Mouse (Mus musculus): ENCODE measurements around the gene Dnajb12.

Gene Dnajb12

GRCm38 (mm10) chr10:59920810-59921681, 41.7 kb downstream of the Dnajb12 start:
- peaks cover 17% of the 10 kb centered on the region for H3K27me3 ChIP-seq (ENCODE audit: insufficient read depth, low read length)
- H3K36me3 ChIP-seq (ENCODE audit: insufficient read depth, low read length) = no peaks in the 10 kb centered on the region
- no peak for TF ChIP-seq POU5F1 (IDR thresholded peaks at IDR 0.05; ENCODE audit: borderline replicate concordance, low read length)
- TF ChIP-seq NANOG (IDR thresholded peaks at IDR 0.05; ENCODE audit: borderline replicate concordance, low read length) = no peak
- TF ChIP-seq CTCF (conservative IDR thresholded peaks at IDR 0.05; ENCODE audit: low read length) = no peak
- peak overlapping the region; percentile 67 for H3K4me3 ChIP-seq (replicated peaks; ENCODE audit: low read length)
- no peaks in the 10 kb centered on the region for H3K9me3 ChIP-seq (ENCODE audit: low read length)
- H3K4me1 ChIP-seq (replicated peaks; ENCODE audit: low read depth, low read length) = peaks cover 89% of the 10 kb centered on the region

GRCm38 (mm10) chr10:59923493-59923892, 44.1 kb downstream of the Dnajb12 start:
- H3K4me3 ChIP-seq (replicated peaks; ENCODE audit: low read length) = no peak overlapping the region
- no peak for TF ChIP-seq NANOG (IDR thresholded peaks at IDR 0.05; ENCODE audit: borderline replicate concordance, low read length)
- no peak for TF ChIP-seq POU5F1 (IDR thresholded peaks at IDR 0.05; ENCODE audit: borderline replicate concordance, low read length)
- no peak for TF ChIP-seq CTCF (conservative IDR thresholded peaks at IDR 0.05; ENCODE audit: low read length)
- H3K9me3 ChIP-seq (ENCODE audit: low read length) = no peaks in the 10 kb centered on the region
- H3K36me3 ChIP-seq (ENCODE audit: insufficient read depth, low read length) = no peaks in the 10 kb centered on the region
- H3K4me1 ChIP-seq (replicated peaks; ENCODE audit: low read depth, low read length) = peaks cover 80% of the 10 kb centered on the region
- H3K27me3 ChIP-seq (ENCODE audit: insufficient read depth, low read length) = peaks cover 17% of the 10 kb centered on the region

- no peak for TF ChIP-seq POU5F1 (IDR thresholded peaks at IDR 0.05; ENCODE audit: borderline replicate concordance, low read length)
- TF ChIP-seq NANOG (IDR thresholded peaks at IDR 0.05; ENCODE audit: borderline replicate concordance, low read length) = no peak
- TF ChIP-seq CTCF (conservative IDR thresholded peaks at IDR 0.05; ENCODE audit: low read length) = no peak
- no peak overlapping the region for H3K4me3 ChIP-seq (replicated peaks; ENCODE audit: low read length)
- peaks cover 74% of the 10 kb centered on the region for H3K4me1 ChIP-seq (replicated peaks; ENCODE audit: low read depth, low read length)
Observed at GRCm38 (mm10) chr10:59924305-59924704, 44.9 kb downstream of the Dnajb12 start.

GRCm38 (mm10) chr10:59929205-59929604, 49.8 kb downstream of the Dnajb12 start:
- TF ChIP-seq NANOG (IDR thresholded peaks at IDR 0.05; ENCODE audit: borderline replicate concordance, low read length) (no peak), POU5F1 (IDR thresholded peaks at IDR 0.05; ENCODE audit: borderline replicate concordance, low read length) (no peak), CTCF (conservative IDR thresholded peaks at IDR 0.05; ENCODE audit: low read length) (no peak)
- no peaks in the 10 kb centered on the region for H3K36me3 ChIP-seq (ENCODE audit: insufficient read depth, low read length)
- H3K9me3 ChIP-seq (ENCODE audit: low read length) = no peaks in the 10 kb centered on the region
- no peak overlapping the region for H3K4me3 ChIP-seq (replicated peaks; ENCODE audit: low read length)
- H3K27me3 ChIP-seq (ENCODE audit: insufficient read depth, low read length) = peaks cover 6% of the 10 kb centered on the region; the same call in 1 of the 2 replicates
- H3K4me1 ChIP-seq (replicated peaks; ENCODE audit: low read depth, low read length) = peaks cover 52% of the 10 kb centered on the region

More at GRCm38 (mm10) chr10:59924305-59924704, 44.9 kb downstream of the Dnajb12 start:
- Histone ChIP-seq H3K9me3 (ENCODE audit: low read length) (no peaks in the 10 kb centered on the region), H3K27me3 (ENCODE audit: insufficient read depth, low read length) (peaks cover 17% of the 10 kb centered on the region), H3K36me3 (ENCODE audit: insufficient read depth, low read length) (no peaks in the 10 kb centered on the region)

- H3K27me3 ChIP-seq (ENCODE audit: insufficient read depth, low read length) = peaks cover 6% of the 10 kb centered on the region; the same call in 1 of the 2 replicates
- no peak overlapping the region for H3K4me3 ChIP-seq (replicated peaks; ENCODE audit: low read length)
- no peaks in the 10 kb centered on the region for H3K36me3 ChIP-seq (ENCODE audit: insufficient read depth, low read length)
- no peaks in the 10 kb centered on the region for H3K9me3 ChIP-seq (ENCODE audit: low read length)
- H3K4me1 ChIP-seq (replicated peaks; ENCODE audit: low read depth, low read length) = peaks cover 44% of the 10 kb centered on the region
- TF ChIP-seq CTCF (conservative IDR thresholded peaks at IDR 0.05; ENCODE audit: low read length) = no peak
- no peak for TF ChIP-seq POU5F1 (IDR thresholded peaks at IDR 0.05; ENCODE audit: borderline replicate concordance, low read length)
- no peak for TF ChIP-seq NANOG (IDR thresholded peaks at IDR 0.05; ENCODE audit: borderline replicate concordance, low read length)
Observed at GRCm38 (mm10) chr10:59930996-59931395, 51.6 kb downstream of the Dnajb12 start.

- H3K9me3 ChIP-seq (ENCODE audit: low read length) = no peaks in the 10 kb centered on the region
- TF ChIP-seq POU5F1 (IDR thresholded peaks at IDR 0.05; ENCODE audit: borderline replicate concordance, low read length) = no peak
- TF ChIP-seq NANOG (IDR thresholded peaks at IDR 0.05; ENCODE audit: borderline replicate concordance, low read length) = no peak
- TF ChIP-seq CTCF (conservative IDR thresholded peaks at IDR 0.05; ENCODE audit: low read length) = no peak
- peaks cover 40% of the 10 kb centered on the region for H3K4me1 ChIP-seq (replicated peaks; ENCODE audit: low read depth, low read length)
- H3K4me3 ChIP-seq (replicated peaks; ENCODE audit: low read length) = no peak overlapping the region
- H3K36me3 ChIP-seq (ENCODE audit: insufficient read depth, low read length) = no peaks in the 10 kb centered on the region
- H3K27me3 ChIP-seq (ENCODE audit: insufficient read depth, low read length) = peaks cover 6% of the 10 kb centered on the region; the same call in 1 of the 2 replicates
Observed at GRCm38 (mm10) chr10:59932521-59932920, 53.2 kb downstream of the Dnajb12 start.

GRCm38 (mm10) chr10:59934039-59934438, 54.7 kb downstream of the Dnajb12 start:
- Histone ChIP-seq H3K4me1 (replicated peaks; ENCODE audit: low read depth, low read length) (peaks cover 43% of the 10 kb centered on the region), H3K27me3 (ENCODE audit: insufficient read depth, low read length) (peaks cover 9% of the 10 kb centered on the region; the same call in 1 of the 2 replicates), H3K4me3 (replicated peaks; ENCODE audit: low read length) (no peak overlapping the region), H3K36me3 (ENCODE audit: insufficient read depth, low read length) (no peaks in the 10 kb centered on the region), H3K9me3 (ENCODE audit: low read length) (no peaks in the 10 kb centered on the region)
- TF ChIP-seq NANOG (IDR thresholded peaks at IDR 0.05; ENCODE audit: borderline replicate concordance, low read length) (no peak), CTCF (conservative IDR thresholded peaks at IDR 0.05; ENCODE audit: low read length) (no peak)

GRCm38 (mm10) chr10:59936058-59936856, 56.9 kb downstream of the Dnajb12 start:
- TF ChIP-seq NANOG (IDR thresholded peaks at IDR 0.05; ENCODE audit: borderline replicate concordance, low read length) (no peak), POU5F1 (IDR thresholded peaks at IDR 0.05; ENCODE audit: borderline replicate concordance, low read length) (no peak), CTCF (conservative IDR thresholded peaks at IDR 0.05; ENCODE audit: low read length) (no peak)
- Histone ChIP-seq H3K4me1 (replicated peaks; ENCODE audit: low read depth, low read length) (peaks cover 41% of the 10 kb centered on the region), H3K9me3 (ENCODE audit: low read length) (no peaks in the 10 kb centered on the region), H3K4me3 (replicated peaks; ENCODE audit: low read length) (no peak overlapping the region), H3K36me3 (ENCODE audit: insufficient read depth, low read length) (no peaks in the 10 kb centered on the region), H3K27me3 (ENCODE audit: insufficient read depth, low read length) (peaks cover 14% of the 10 kb centered on the region)
